Mouse (Mus musculus) CD4-positive, CD25-positive, alpha-beta regulatory T cell, adult 4 months (primary cell): ENCODE measurements around the gene Ndufs1. TPM values are rescaled to one million over a fixed set of nuclear protein-coding genes. Genes with fewer than 3 reads are reported as not detected.
"Not testable (repeated sequence)": the region's sequence is repeated elsewhere in the genome, so short reads cannot be mapped to it uniquely, and the experiment has no call there.

ENCODE experiments used
- ATAC-seq: one replicate; pipeline ENCODE4 v1.8.0; 2017
- polyA plus RNA-seq, 2 experiments: library from polyadenylated mRNA; unstranded; fragments of 100-300 nt; shearing (Covaris generic); gene quantifications; one replicate each; pipeline ENCODE4 v1.2.1; 2017

Ndufs1 gene
- polyA plus RNA-seq = 100 to 1,000 TPM; 110 to 114 TPM

- peak; percentile 83 for ATAC-seq
Observed at GRCm38 (mm10) chr1:63176604-63177421, at the start of gene Ndufs1, which contains the start of gene Eef1b2. Gene Ndufs1 (minus strand): TSS chr1:63176833. Gene Eef1b2 (plus strand): TSS chr1:63176825.

DNA sequence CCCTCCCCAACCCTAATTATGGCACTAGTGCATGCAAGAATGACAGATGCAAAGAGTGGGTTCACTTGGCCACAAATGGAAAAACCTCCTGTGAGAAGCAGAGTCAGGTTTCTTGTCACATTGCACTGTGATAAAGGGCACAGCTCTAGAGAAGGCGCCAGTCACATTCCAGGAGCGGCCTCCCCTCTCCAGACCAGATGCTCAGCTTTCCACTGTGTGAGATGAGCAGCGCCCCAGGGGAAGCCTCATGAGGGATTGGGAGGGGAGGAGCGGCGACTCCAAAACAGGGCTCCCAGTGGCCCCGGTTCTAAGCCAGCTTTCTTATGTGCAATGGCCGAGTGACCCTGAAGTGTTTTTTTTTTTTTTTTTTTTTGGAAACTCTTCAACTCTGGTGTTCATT lies 49.3 kb upstream of the Ndufs1 start:
- no peak for ATAC-seq

- ATAC-seq = no peak
Observed at GRCm38 (mm10) chr1:63225009-63225408, 48.4 kb upstream of the Ndufs1 start.

- no peak for ATAC-seq
Observed at GRCm38 (mm10) chr1:63219277-63219676, 42.6 kb upstream of the Ndufs1 start.

GRCm38 (mm10) chr1:63214631-63215030 lies 38.0 kb upstream of the Ndufs1 start:
- ATAC-seq = no peak

- no peak for ATAC-seq
Observed at GRCm38 (mm10) chr1:63214271-63214558, 37.6 kb upstream of the Ndufs1 start, which contains the start of gene Gpr1. Gene Gpr1 (minus strand): TSS chr1:63214543.

DNA sequence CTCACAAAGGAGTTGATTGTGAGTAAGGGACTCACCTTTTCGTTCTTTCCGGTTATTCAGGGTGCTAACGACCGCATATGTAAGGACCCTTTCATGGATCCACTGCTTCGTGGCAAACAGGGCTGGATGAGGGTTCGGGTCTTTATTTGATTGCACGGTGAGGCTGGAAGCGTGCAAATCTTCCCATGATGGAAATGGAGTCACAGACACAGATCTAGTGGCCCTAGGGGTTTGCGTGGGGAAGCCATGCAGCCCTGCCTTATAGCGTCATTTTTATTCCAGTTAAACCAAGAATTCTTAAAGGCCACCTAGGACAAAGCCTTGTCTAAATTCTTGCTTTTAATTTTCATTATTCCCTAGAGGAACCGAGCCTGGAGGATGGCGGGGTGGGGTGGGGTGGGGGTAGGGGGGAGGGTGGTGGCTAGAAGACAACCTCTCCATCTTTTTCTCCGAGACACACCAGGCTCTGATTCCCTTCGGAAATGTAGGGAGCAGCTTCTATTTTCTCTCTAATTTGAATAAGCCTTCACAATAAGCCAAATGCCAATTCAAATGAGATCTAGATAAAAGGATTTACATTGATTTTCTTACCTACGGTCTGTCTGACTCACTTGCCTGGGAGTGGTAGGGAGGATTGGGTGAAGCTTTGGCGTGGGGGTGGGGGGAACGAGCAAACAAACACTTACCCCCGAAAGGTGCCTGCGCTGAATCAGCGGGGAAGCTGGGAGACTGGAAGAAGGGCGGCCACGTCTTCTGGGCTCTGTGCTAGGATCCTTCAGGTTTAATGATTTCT lies 37.0 kb upstream of the Ndufs1 start:
- no peak for ATAC-seq

- ATAC-seq = no peak
Observed at GRCm38 (mm10) chr1:63209861-63210529, 33.4 kb upstream of the Ndufs1 start.

DNA sequence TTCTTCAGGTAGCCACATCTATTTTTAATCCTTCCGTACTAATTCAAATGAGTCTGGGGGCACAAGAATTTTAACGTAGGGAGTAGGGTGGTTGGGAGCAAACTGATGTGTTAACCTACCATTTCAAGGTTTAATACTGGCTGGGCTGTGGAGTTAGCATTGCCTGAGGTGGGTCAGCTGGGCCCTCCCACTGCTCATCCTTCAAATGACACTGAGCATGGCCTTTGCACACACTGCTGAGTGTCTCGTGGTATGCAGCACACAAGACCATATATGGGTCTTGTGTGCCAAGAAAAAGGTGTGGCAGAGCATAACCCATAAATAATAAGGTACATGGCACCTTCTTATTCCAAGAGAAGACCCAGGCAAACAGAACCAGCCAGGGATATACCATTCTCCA lies 31.0 kb upstream of the Ndufs1 start:
- ATAC-seq = no peak

GRCm38 (mm10) chr1:63204660-63205394 lies 28.2 kb upstream of the Ndufs1 start:
- ATAC-seq = no peak

- no peak for ATAC-seq
Observed at GRCm38 (mm10) chr1:63203950-63204659, 27.5 kb upstream of the Ndufs1 start.

- ATAC-seq = no peak
Observed at GRCm38 (mm10) chr1:63203471-63203870, 26.8 kb upstream of the Ndufs1 start.

- no peak for ATAC-seq
Observed at GRCm38 (mm10) chr1:63201672-63202071, 25.0 kb upstream of the Ndufs1 start.

- no peak for ATAC-seq
Observed at GRCm38 (mm10) chr1:63200322-63200721, 23.7 kb upstream of the Ndufs1 start.

GRCm38 (mm10) chr1:63199387-63199786 lies 22.8 kb upstream of the Ndufs1 start:
- ATAC-seq = no peak

DNA sequence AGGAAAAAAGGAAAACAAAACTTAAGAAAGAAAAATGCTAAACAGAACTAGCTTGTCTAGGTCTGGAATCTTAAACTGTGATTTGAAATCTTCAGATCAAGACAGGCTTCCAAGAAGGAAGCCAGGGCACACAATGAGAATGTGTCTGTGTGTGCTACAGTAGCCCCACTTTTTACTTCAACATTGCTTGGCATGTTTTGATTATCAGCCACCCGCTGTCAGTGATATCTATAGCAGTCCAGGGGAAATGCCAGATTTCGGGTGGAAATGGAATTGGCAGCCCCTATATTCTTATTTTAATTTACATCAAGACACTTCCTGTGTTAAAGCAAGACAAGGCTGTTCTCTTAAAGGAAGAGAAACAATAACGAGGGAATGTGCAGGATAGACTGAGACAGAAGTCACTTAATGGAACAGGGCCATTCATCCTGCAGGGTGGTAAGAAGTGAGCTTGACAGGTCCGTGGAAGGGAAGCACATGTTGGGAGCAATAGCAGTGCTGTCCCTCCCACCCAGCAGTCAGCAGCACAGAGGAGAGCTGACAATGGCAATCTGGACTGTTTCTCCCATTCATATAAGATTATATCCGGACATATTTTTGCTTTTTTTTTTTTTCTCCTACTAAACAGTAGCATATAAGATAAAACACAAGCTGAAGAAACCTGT lies 19.3 kb upstream of the Ndufs1 start:
- ATAC-seq = no peak

- no peak for ATAC-seq
Observed at GRCm38 (mm10) chr1:63192306-63193065, 15.9 kb upstream of the Ndufs1 start.

DNA sequence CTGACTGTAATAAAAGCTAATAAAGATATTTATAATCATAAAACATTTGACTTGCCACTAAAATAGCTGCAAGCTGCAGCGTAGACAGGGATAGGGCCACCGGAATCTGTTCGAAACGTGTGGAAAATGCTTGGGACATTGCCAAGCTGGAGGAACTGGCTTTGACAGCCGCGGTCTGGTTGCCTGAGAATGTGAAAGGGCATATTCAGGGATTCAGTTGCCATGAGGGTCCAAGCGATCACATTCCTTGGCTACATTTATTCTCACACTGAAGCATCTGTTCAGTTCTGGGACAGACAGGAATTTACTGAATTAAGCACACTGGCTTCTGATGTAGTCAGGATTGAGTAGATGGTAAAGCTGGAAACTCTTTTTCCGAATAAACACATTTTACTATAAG lies 14.2 kb upstream of the Ndufs1 start:
- ATAC-seq = no peak

- no peak for ATAC-seq
Observed at GRCm38 (mm10) chr1:63188536-63188935, 11.9 kb upstream of the Ndufs1 start.

GRCm38 (mm10) chr1:63185430-63185829 lies 8.8 kb upstream of the Ndufs1 start:
- not testable (repeated sequence) for ATAC-seq
